Mouse (Mus musculus) stomach, postnatal 0 days (tissue): ENCODE data around the gene Gm28308. TPM values are rescaled to one million over a fixed set of nuclear protein-coding genes. Genes with fewer than 3 reads are reported as not detected.

Source experiments
- ATAC-seq: fragments of 200-750 bp; cut with Nextera tagmentation; 2 replicates; pipeline ENCODE4 v1.8.0; 2017; ENCODE audit not compliant: low FRiP score, low TSS enrichment
- DNase-seq: peaks from one replicate; pipeline ENCODE4 v3.0.0-alpha.2; 2016; ENCODE audit warnings: low spot score
- H3K27ac ChIP-seq: fragments of 300-500 bp; sonication (generic); replicated peaks from 2 replicates; pipeline ENCODE4 v1.5.1; 2014; ENCODE audit warnings: mild to moderate bottlenecking, control low read depth
- H3K27me3 ChIP-seq: fragments of 300-500 bp; sonication (generic); 2 replicates; pipeline ENCODE4 v1.6.1; 2014; ENCODE audit warnings: low read length; ENCODE audit not compliant: control insufficient read depth, insufficient read depth
- H3K36me3 ChIP-seq: fragments of 300-500 bp; sonication (generic); 2 replicates; pipeline ENCODE4 v1.6.1; 2014; ENCODE audit warnings: low read length, mixed read lengths; ENCODE audit not compliant: control insufficient read depth, insufficient read depth
- H3K4me1 ChIP-seq: fragments of 300-500 bp; sonication (generic); replicated peaks from 2 replicates; pipeline ENCODE4 v1.6.1; 2014; ENCODE audit warnings: antibody characterized with exemption; ENCODE audit not compliant: control insufficient read depth, insufficient read depth
- H3K4me2 ChIP-seq: fragments of 300-500 bp; sonication (generic); replicated peaks from 2 replicates; pipeline ENCODE4 v1.6.1; 2014; ENCODE audit warnings: low read depth, mild to moderate bottlenecking, control low read depth, moderate library complexity
- H3K4me3 ChIP-seq: fragments of 300-500 bp; sonication (generic); 2 replicates; pipeline ENCODE4 v1.5.1; 2014; ENCODE audit warnings: low read depth, low read length, control low read depth
- H3K9ac ChIP-seq: fragments of 300-500 bp; sonication (generic); 2 replicates; pipeline ENCODE4 v1.6.1; 2014; ENCODE audit warnings: mild to moderate bottlenecking, low read length, control low read depth, mixed read lengths
- H3K9me3 ChIP-seq: fragments of 300-500 bp; sonication (generic); 2 replicates; pipeline ENCODE4 v1.6.1; 2016; ENCODE audit warnings: low read length; ENCODE audit not compliant: control insufficient read depth
- CTCF ChIP-seq: IDR thresholded peaks from 2 replicates; pipeline ENCODE4 v1.5.1; 2016; ENCODE audit warnings: antibody characterized with exemption, low read depth, mild to moderate bottlenecking, moderate library complexity
- EP300 ChIP-seq: optimal IDR thresholded peaks from 2 replicates; pipeline ENCODE3; 2016; ENCODE audit warnings: antibody characterized with exemption
- WGBS: fragments of 180-500 bp; shearing (Covaris S2); extraction: QIAGEN DNeasy Blood & Tissue Kit; methylation state at CpG from one replicate; pipeline ENCODE4 v1.1.7; 2014; 5-methylcytosine and 5-hydroxymethylcytosine counted together
- polyA plus RNA-seq: library from polyadenylated mRNA; unstranded; fragments of >200 nt; fragmentation: Nextera tagmentation; extraction: Ambion mirVana; gene quantifications from 2 replicates; pipeline ENCODE4 v1.2.1, GENCODE M21; 2015

Gm28308 gene
- polyA plus RNA-seq, 1 experiment from 2014 or later = not detected

- H3K9me3 ChIP-seq = no peaks in the 10 kb centered on the region
- peak overlapping the region; percentile 76 for H3K4me2 ChIP-seq
- no peak for TF ChIP-seq CTCF
- TF ChIP-seq EP300 = no peak
- no peak for DNase-seq
- peaks cover 7% of the 10 kb centered on the region; the same call in 1 of the 2 replicates for H3K27me3 ChIP-seq
- no peaks in the 10 kb centered on the region for H3K4me1 ChIP-seq
- H3K9ac ChIP-seq = no peak overlapping the region
- H3K36me3 ChIP-seq = no peaks in the 10 kb centered on the region
- ATAC-seq = no peak
- peak overlapping the region; percentile 1; the same call in 1 of the 2 replicates for H3K4me3 ChIP-seq
- peak overlapping the region; percentile 49 for H3K27ac ChIP-seq
These were observed 5.5 kb downstream of the Gm28308 start for GRCm38 (mm10) chr6:52207684-52207976.

- H3K9me3 ChIP-seq = no peaks in the 10 kb centered on the region
- no peak for ATAC-seq
- 24% methylated on average over 4 of the region's 4 CpGs for WGBS
- H3K4me3 ChIP-seq = peak overlapping the region; percentile 1; the same call in 1 of the 2 replicates
- H3K4me1 ChIP-seq = no peaks in the 10 kb centered on the region
- TF ChIP-seq CTCF (no peak), EP300 (no peak)
- no peak for DNase-seq
- peak overlapping the region; percentile 76 for H3K4me2 ChIP-seq
- no peaks in the 10 kb centered on the region for H3K36me3 ChIP-seq
- peaks cover 5% of the 10 kb centered on the region; the same call in 1 of the 2 replicates for H3K27me3 ChIP-seq
- H3K27ac ChIP-seq = peak overlapping the region; percentile 49
- H3K9ac ChIP-seq = no peak overlapping the region
These were observed 6.1 kb downstream of the Gm28308 start for GRCm38 (mm10) chr6:52206882-52207683.

- Histone ChIP-seq H3K9ac (peak overlapping the region; percentile 61), H3K4me2 (peak overlapping the region; percentile 76), H3K27me3 (peaks cover 5% of the 10 kb centered on the region; the same call in 1 of the 2 replicates), H3K27ac (peak overlapping the region; percentile 66), H3K9me3 (no peaks in the 10 kb centered on the region), H3K4me3 (peak overlapping the region; percentile 29), H3K36me3 (no peaks in the 10 kb centered on the region), H3K4me1 (no peaks in the 10 kb centered on the region)
- ATAC-seq (no peak), DNase-seq (peak; percentile 19)
- 12% methylated on average over 55 of the region's 55 CpGs for WGBS
- no peak for TF ChIP-seq EP300
- TF ChIP-seq CTCF = no peak
These were observed 7.2 kb downstream of the Gm28308 start for GRCm38 (mm10) chr6:52205638-52206621.

GRCm38 (mm10) chr6:52205221-52205620 is 7.9 kb downstream of the Gm28308 start:
- ATAC-seq = no peak
- Histone ChIP-seq H3K27ac (peak overlapping the region; percentile 66), H3K4me2 (peak overlapping the region; percentile 76), H3K36me3 (no peaks in the 10 kb centered on the region), H3K9me3 (no peaks in the 10 kb centered on the region), H3K4me3 (peak overlapping the region; percentile 29), H3K4me1 (no peaks in the 10 kb centered on the region), H3K9ac (peak overlapping the region; percentile 61), H3K27me3 (peaks cover 5% of the 10 kb centered on the region; the same call in 1 of the 2 replicates)
- no peak for DNase-seq
- WGBS = 17% methylated on average over 14 of the region's 14 CpGs
- TF ChIP-seq CTCF = no peak
- TF ChIP-seq EP300 = no peak

GRCm38 (mm10) chr6:52204050-52204752 is 8.9 kb downstream of the Gm28308 start, which contains the start of gene Hoxa5:
TSS of gene Hoxa5 (minus strand) at chr6:52204587.
- no peak for TF ChIP-seq EP300
- TF ChIP-seq CTCF = peak; percentile 92
- WGBS = under 1% methylated on average over 62 of the region's 65 CpGs
- Histone ChIP-seq H3K36me3 (no peaks in the 10 kb centered on the region), H3K27ac (peak within 1 kb of the TSS; percentile 86), H3K27me3 (peaks cover 5% of the 10 kb centered on the region; the same call in 1 of the 2 replicates), H3K9ac (peak within 1 kb of the TSS; percentile 92), H3K9me3 (no peaks in the 10 kb centered on the region), H3K4me2 (peak within 1 kb of the TSS; percentile 76), H3K4me3 (peak within 1 kb of the TSS; percentile 73), H3K4me1 (no peaks in the 10 kb centered on the region)
- ATAC-seq (peak; percentile 88), DNase-seq (peak; percentile 81)
